Mouse (Mus musculus) limb, embryonic 14.5 days (tissue): ENCODE results near the gene Smco3. TPM values are rescaled to one million over a fixed set of nuclear protein-coding genes. Genes with fewer than 3 reads are reported as not detected.

Experiments used
- ATAC-seq: fragments of 200-750 bp; cut with Nextera tagmentation; 2 replicates; pipeline ENCODE4 v1.8.0; 2017; ENCODE audit warnings: low read depth, moderate number of reproducible peaks, moderate TSS enrichment; ENCODE audit not compliant: low FRiP score
- DNase-seq: peaks from one replicate; pipeline ENCODE4 v3.0.0-alpha.2; 2015; ENCODE audit warnings: low spot score
- H3K27ac ChIP-seq: fragments of 300-500 bp; sonication (generic); replicated peaks from 2 replicates; pipeline ENCODE4 v1.5.1; 2014; ENCODE audit warnings: low read depth, mild to moderate bottlenecking, low read length, moderate library complexity, mixed read lengths
- H3K27me3 ChIP-seq: fragments of 300-500 bp; sonication (generic); 2 replicates; pipeline ENCODE4 v1.6.1; 2014; ENCODE audit warnings: low read length, mixed read lengths; ENCODE audit not compliant: control insufficient read depth, insufficient read depth
- H3K36me3 ChIP-seq: fragments of 300-500 bp; sonication (generic); 2 replicates; pipeline ENCODE4 v1.6.1; 2014; ENCODE audit warnings: mild to moderate bottlenecking, low read length, moderate library complexity, mixed read lengths; ENCODE audit not compliant: control insufficient read depth, insufficient read depth
- H3K4me1 ChIP-seq: fragments of 300-500 bp; sonication (generic); 2 replicates; pipeline ENCODE4 v1.6.1; 2014; ENCODE audit warnings: antibody characterized with exemption, low read length, mixed read lengths; ENCODE audit not compliant: control insufficient read depth, insufficient read depth
- H3K4me2 ChIP-seq: fragments of 300-500 bp; sonication (generic); replicated peaks from 2 replicates; pipeline ENCODE4 v1.6.1; 2014; ENCODE audit warnings: low read depth, mild to moderate bottlenecking, low read length, moderate library complexity; ENCODE audit not compliant: severe bottlenecking
- H3K4me3 ChIP-seq: fragments of 300-500 bp; sonication (generic); replicated peaks from 2 replicates; pipeline ENCODE4 v1.5.1; 2014; ENCODE audit warnings: low read length
- H3K9ac ChIP-seq: fragments of 300-500 bp; sonication (generic); 2 replicates; pipeline ENCODE4 v1.6.1; 2014; ENCODE audit warnings: mild to moderate bottlenecking, low read depth, low read length, moderate library complexity; ENCODE audit not compliant: severe bottlenecking
- H3K9me3 ChIP-seq: fragments of 300-500 bp; sonication (generic); 2 replicates; pipeline ENCODE4 v1.6.1; 2016; ENCODE audit warnings: low read length; ENCODE audit not compliant: control insufficient read depth
- POLR2A ChIP-seq: fragments of 200-500 bp; IDR thresholded peaks from 2 replicates; pipeline ENCODE4 v1.8.0; 2012; ENCODE audit warnings: inconsistent platforms, mild to moderate bottlenecking, moderate library complexity, borderline replicate concordance; ENCODE audit not compliant: insufficient read depth, insufficient read length; ENCODE audit errors: extremely low read depth
- whole genome bisulfite sequencing: fragments of 180-500 bp; shearing (Covaris S2); extraction: QIAGEN DNeasy Blood & Tissue Kit; methylation state at CpG from one replicate; pipeline ENCODE4 v1.1.7; 2014; 5-methylcytosine and 5-hydroxymethylcytosine counted together
- polyA plus RNA-seq, 2 experiments: library from polyadenylated mRNA; depleted of rRNA in 1 of 2; stranded (reverse) in 1 of 2; unstranded in 1 of 2; fragments of >200 nt; fragmentation: Nextera tagmentation in 1 of 2; extraction: Ambion mirVana in 1 of 2; gene quantifications; 2 replicates each; pipeline versions ENCODE4 v1.2.1 to v1.2.3; 2012 to 2014

The Smco3 gene
- polyA plus RNA-seq, 2 experiments: 0.97 to 1.4 TPM

GRCm38 (mm10) chr6:136821086-136821485 lies 14.2 kb downstream of the Smco3 start:
- no peak for ATAC-seq
- Histone ChIP-seq H3K9ac (no peak overlapping the region), H3K36me3 (peaks cover 90% of the 10 kb centered on the region), H3K27ac (no peak overlapping the region), H3K27me3 (no peaks in the 10 kb centered on the region), H3K4me1 (no peaks in the 10 kb centered on the region), H3K9me3 (no peaks in the 10 kb centered on the region), H3K4me3 (no peak overlapping the region), H3K4me2 (no peak overlapping the region)
- WGBS: 94% methylated on average over 18 of the region's 18 CpGs
- TF ChIP-seq POLR2A: no peak
- DNase-seq: no peak

DNA sequence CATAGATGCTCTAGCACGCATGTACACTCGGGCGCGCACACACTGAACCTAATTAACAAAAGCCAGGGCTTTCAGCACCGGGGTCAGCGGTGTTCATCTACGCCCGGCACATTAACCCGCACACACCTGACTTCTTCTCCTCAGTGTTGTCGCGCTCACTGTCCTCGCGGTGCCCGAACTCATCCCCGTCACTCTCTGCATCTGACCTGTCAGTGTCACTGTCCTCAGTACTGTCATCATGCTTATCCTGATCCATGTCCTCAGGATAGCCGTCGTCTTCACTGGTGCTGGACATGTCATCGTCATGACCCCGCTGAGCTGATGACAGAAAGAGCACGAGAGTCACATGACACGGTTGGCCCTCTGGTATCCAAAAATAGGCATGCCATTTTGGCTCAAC lies 14.9 kb downstream of the Smco3 start:
- no peak overlapping the region for H3K27ac ChIP-seq
- TF ChIP-seq POLR2A: no peak
- H3K9me3 ChIP-seq: no peaks in the 10 kb centered on the region
- H3K27me3 ChIP-seq: no peaks in the 10 kb centered on the region
- H3K4me3 ChIP-seq: no peak overlapping the region
- ATAC-seq (no peak), DNase-seq (no peak)
- no peak overlapping the region for H3K9ac ChIP-seq
- 95% methylated on average over 21 of the region's 21 CpGs for WGBS
- no peak overlapping the region for H3K4me2 ChIP-seq
- H3K36me3 ChIP-seq: peaks cover 92% of the 10 kb centered on the region
- H3K4me1 ChIP-seq: no peaks in the 10 kb centered on the region

DNA sequence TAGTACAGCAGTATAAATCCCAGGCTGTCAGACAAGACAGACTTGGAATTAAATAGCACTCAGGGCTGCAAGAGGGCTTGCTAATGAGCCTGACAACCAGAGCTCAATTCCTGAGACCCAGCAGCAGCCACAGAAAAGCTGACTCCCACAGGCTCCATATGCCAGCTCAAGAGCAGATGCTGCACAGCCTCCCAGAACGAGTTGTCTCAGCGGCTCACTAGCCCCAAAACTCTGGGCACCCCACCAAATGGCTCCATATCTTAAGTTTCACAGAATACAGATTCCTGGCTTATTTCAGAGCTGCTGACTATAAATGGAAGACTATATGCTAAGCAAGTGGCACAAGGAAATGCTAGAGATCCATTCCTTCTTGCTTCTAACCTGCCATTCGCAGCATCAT lies 17.7 kb downstream of the Smco3 start:
- Histone ChIP-seq H3K27me3 (no peaks in the 10 kb centered on the region), H3K4me1 (no peaks in the 10 kb centered on the region), H3K27ac (no peak overlapping the region), H3K9me3 (no peaks in the 10 kb centered on the region), H3K9ac (no peak overlapping the region), H3K4me2 (no peak overlapping the region), H3K4me3 (no peak overlapping the region), H3K36me3 (peaks cover 93% of the 10 kb centered on the region)
- TF ChIP-seq POLR2A: no peak
- no peak for ATAC-seq
- WGBS: 94% methylated on average over 3 of the region's 3 CpGs
- no peak for DNase-seq

- Histone ChIP-seq H3K27ac (no peak overlapping the region), H3K9ac (no peak overlapping the region), H3K4me2 (no peak overlapping the region), H3K4me1 (no peaks in the 10 kb centered on the region), H3K4me3 (no peak overlapping the region), H3K36me3 (peaks cover 94% of the 10 kb centered on the region), H3K9me3 (no peaks in the 10 kb centered on the region), H3K27me3 (no peaks in the 10 kb centered on the region)
- ATAC-seq (no peak), DNase-seq (no peak)
- WGBS: 94% methylated on average over 21 of the region's 21 CpGs
- no peak for TF ChIP-seq POLR2A
Measured at GRCm38 (mm10) chr6:136816826-136817225, 18.4 kb downstream of the Smco3 start.

- peaks cover 80% of the 10 kb centered on the region for H3K36me3 ChIP-seq
- H3K4me3 ChIP-seq: no peak overlapping the region
- H3K27ac ChIP-seq: no peak overlapping the region
- no peak overlapping the region for H3K9ac ChIP-seq
- no peaks in the 10 kb centered on the region for H3K27me3 ChIP-seq
- no peak for TF ChIP-seq POLR2A
- 96% methylated on average over 7 of the region's 7 CpGs for WGBS
- no peak for ATAC-seq
- H3K4me1 ChIP-seq: no peaks in the 10 kb centered on the region
- H3K4me2 ChIP-seq: no peak overlapping the region
- no peak for DNase-seq
- no peaks in the 10 kb centered on the region for H3K9me3 ChIP-seq
Measured at GRCm38 (mm10) chr6:136815381-136815780, 19.9 kb downstream of the Smco3 start.

- H3K4me1 ChIP-seq: peaks cover 9% of the 10 kb centered on the region
- no peak for ATAC-seq
Measured at GRCm38 (mm10) chr6:136813117-136813516, 22.1 kb downstream of the Smco3 start.

More at GRCm38 (mm10) chr6:136813117-136813516, 22.1 kb downstream of the Smco3 start:
- no peak overlapping the region for H3K9ac ChIP-seq
- H3K27me3 ChIP-seq: no peaks in the 10 kb centered on the region
- H3K4me2 ChIP-seq: no peak overlapping the region
- H3K27ac ChIP-seq: no peak overlapping the region
- no peak overlapping the region for H3K4me3 ChIP-seq
- DNase-seq: no peak
- no peak for TF ChIP-seq POLR2A
- H3K36me3 ChIP-seq: peaks cover 59% of the 10 kb centered on the region
- no peaks in the 10 kb centered on the region for H3K9me3 ChIP-seq
- 41% methylated on average over 4 of the region's 4 CpGs for WGBS
